Mouse (Mus musculus): ENCODE results near the gene Ss18l1.

DNA sequence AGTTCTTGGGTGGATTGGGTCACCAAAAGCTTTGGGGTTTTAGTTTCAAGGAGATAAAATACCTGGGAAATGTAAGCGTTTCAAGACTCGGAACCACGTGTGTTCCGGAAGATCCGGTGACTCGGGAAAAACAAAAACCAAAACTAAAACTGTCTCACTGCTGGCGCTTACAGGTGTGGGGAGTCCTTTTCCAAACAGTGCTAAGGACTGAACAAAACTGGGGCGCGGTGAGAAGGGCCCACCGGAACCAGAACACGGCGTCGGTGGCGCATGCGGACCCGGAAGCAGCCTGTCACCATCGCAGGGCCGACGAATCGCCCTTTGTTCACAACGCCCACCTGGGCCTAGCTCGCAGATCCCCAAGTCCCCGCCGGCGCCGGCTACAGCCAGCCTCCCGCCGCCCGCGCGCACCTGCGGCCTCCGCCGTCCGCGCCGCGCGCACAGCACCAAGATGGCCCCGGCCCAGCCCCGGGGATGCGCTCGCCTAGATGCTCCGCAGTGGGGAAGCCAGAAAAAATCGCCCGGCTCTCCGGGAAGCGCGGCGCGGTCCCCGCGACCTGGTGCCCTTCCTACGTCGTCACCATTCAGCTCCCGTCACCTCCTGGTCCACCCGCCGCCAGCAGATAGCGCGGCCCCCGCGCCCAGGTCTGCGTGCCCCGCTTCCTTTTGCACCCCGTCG is 593 bp upstream of the Ss18l1 start:
- TF ChIP-seq CTCF (IDR thresholded peaks at IDR 0.05) (no peak), EP300 (IDR thresholded peaks at IDR 0.05) (no peak)

Data from lung, postnatal 0 days (tissue).